Mouse (Mus musculus): ENCODE results near the gene Gpcpd1. TPM values are rescaled to one million over a fixed set of nuclear protein-coding genes. Genes with fewer than 3 reads are reported as not detected.
A peak's percentile ranks its signal among the peaks of the same experiment; 100 is the strongest.

Gene Gpcpd1
- total and polyA plus RNA-seq, 2 experiments from 2014 or later: 37.5 to 67.9 TPM

DNA sequence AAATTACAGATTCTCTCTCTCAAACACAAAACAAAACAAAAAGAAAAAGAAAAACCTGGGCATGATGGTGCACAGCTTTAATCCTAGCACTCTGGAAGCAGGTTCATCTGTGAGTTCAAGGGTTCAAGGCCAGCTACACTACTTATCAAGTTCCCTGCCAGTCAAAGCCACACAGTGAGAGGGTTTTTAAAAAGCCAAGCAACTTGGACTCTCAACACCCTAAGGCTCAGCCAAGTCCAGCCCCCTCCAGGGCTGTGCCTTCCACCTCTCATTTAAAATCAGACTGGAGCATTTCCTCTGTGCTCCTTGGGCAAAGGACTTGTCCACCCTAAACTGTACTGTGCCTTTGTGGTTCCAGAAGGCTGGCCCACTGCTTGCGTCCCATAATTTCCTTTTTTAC lies 3.3 kb downstream of the Gpcpd1 start:
- Histone ChIP-seq H3K4me2 (ENCODE audit: low read depth, low read length) (no peak overlapping the region), H3K27me3 (ENCODE audit: control insufficient read depth, insufficient read depth, low read length) (no peaks in the 10 kb centered on the region), H3K36me3 (replicated peaks; ENCODE audit: control insufficient read depth, insufficient read depth, low read length) (no peaks in the 10 kb centered on the region), H3K27ac (ENCODE audit: low read depth) (peak overlapping the region; percentile 21; the same call in 1 of the 2 replicates), H3K4me3 (ENCODE audit: low read depth, low read length) (no peak overlapping the region), H3K9me3 (replicated peaks; ENCODE audit: control insufficient read depth, low read length) (no peaks in the 10 kb centered on the region), H3K4me1 (ENCODE audit: control insufficient read depth, insufficient read depth) (peaks cover 15% of the 10 kb centered on the region), H3K9ac (replicated peaks; ENCODE audit: low read depth, low read length) (no peak overlapping the region)
- 62% methylated on average over 1 of the region's 1 CpGs for WGBS
- no peak; the same call in 1 of the 2 replicates for ATAC-seq (ENCODE audit: insufficient read depth, low read depth)
- DNase-seq (ENCODE audit: low spot score): no peak
- TF ChIP-seq EP300 (IDR thresholded peaks at IDR 0.05; ENCODE audit: low read depth): no peak
- no peak for TF ChIP-seq CTCF (IDR thresholded peaks at IDR 0.05; ENCODE audit: low read depth)

GRCm38 (mm10) chr2:132583126-132583525 lies 4.4 kb downstream of the Gpcpd1 start:
- ATAC-seq (ENCODE audit: insufficient read depth, low read depth): no peak
- H3K36me3 ChIP-seq (replicated peaks; ENCODE audit: control insufficient read depth, insufficient read depth, low read length): no peaks in the 10 kb centered on the region
- H3K4me2 ChIP-seq (ENCODE audit: low read depth, low read length): no peak overlapping the region
- no peaks in the 10 kb centered on the region for H3K27me3 ChIP-seq (ENCODE audit: control insufficient read depth, insufficient read depth, low read length)
- H3K4me1 ChIP-seq (ENCODE audit: control insufficient read depth, insufficient read depth): peaks cover 15% of the 10 kb centered on the region
- WGBS: 57% methylated on average over 3 of the region's 3 CpGs
- no peak overlapping the region for H3K4me3 ChIP-seq (ENCODE audit: low read depth, low read length)
- no peaks in the 10 kb centered on the region for H3K9me3 ChIP-seq (replicated peaks; ENCODE audit: control insufficient read depth, low read length)
- no peak overlapping the region for H3K9ac ChIP-seq (replicated peaks; ENCODE audit: low read depth, low read length)
- peak overlapping the region; percentile 37; the same call in 1 of the 2 replicates for H3K27ac ChIP-seq (ENCODE audit: low read depth)
- TF ChIP-seq EP300 (IDR thresholded peaks at IDR 0.05; ENCODE audit: low read depth) (no peak), CTCF (IDR thresholded peaks at IDR 0.05; ENCODE audit: low read depth) (no peak)
- no peak for DNase-seq (ENCODE audit: low spot score)

DNA sequence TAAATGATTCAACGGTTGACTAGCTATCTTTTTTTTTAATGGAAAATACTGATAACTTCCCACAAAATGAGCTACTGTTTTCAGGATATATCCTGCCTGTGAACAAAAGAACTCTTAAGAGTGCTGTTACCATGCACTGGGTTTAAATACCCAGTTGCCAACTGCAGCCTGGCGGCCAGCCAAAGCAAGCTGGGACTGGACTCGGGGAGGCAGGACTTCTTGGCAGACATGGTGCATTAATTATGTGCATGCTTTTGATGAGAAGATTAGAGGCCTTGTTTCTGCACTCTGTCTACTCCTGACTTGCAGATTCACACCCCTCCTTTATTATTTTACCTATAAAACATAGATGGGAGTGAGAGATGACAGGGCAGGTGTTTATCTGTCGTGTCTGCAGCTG lies 5.3 kb downstream of the Gpcpd1 start:
- 11% methylated on average over 4 of the region's 4 CpGs for WGBS
- Histone ChIP-seq H3K9ac (replicated peaks; ENCODE audit: low read depth, low read length) (no peak overlapping the region), H3K4me1 (ENCODE audit: control insufficient read depth, insufficient read depth) (peaks cover 15% of the 10 kb centered on the region), H3K27ac (ENCODE audit: low read depth) (peak overlapping the region; percentile 72), H3K27me3 (ENCODE audit: control insufficient read depth, insufficient read depth, low read length) (no peaks in the 10 kb centered on the region), H3K9me3 (replicated peaks; ENCODE audit: control insufficient read depth, low read length) (no peaks in the 10 kb centered on the region), H3K4me2 (ENCODE audit: low read depth, low read length) (no peak overlapping the region), H3K4me3 (ENCODE audit: low read depth, low read length) (no peak overlapping the region), H3K36me3 (replicated peaks; ENCODE audit: control insufficient read depth, insufficient read depth, low read length) (no peaks in the 10 kb centered on the region)
- ATAC-seq (ENCODE audit: insufficient read depth, low read depth) (no peak), DNase-seq (ENCODE audit: low spot score) (peak; percentile 70)
- TF ChIP-seq CTCF (IDR thresholded peaks at IDR 0.05; ENCODE audit: low read depth) (no peak), EP300 (IDR thresholded peaks at IDR 0.05; ENCODE audit: low read depth) (no peak)

DNA sequence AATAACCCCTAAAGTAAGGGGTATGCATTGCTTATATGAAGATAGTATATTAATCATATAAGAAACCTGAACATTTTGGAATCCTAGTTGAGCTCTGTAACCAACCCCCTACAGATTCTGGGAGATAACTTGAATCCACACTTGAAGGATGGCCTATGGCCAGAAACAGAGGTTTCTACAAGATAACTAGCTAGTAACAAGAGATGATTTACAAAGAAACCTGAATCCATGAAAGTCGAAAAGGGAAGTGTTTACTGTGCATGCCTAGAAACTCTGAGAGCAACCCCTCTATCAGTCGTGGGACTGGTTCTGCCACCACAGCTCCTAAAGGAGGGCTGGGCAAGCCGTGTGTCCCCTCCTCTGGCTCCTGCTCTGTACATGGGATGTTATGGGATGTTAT lies 7.8 kb downstream of the Gpcpd1 start:
- H3K4me2 ChIP-seq (ENCODE audit: low read depth, low read length): no peak overlapping the region
- TF ChIP-seq EP300 (IDR thresholded peaks at IDR 0.05; ENCODE audit: low read depth): no peak
- TF ChIP-seq CTCF (IDR thresholded peaks at IDR 0.05; ENCODE audit: low read depth): no peak
- ATAC-seq (ENCODE audit: insufficient read depth, low read depth) (no peak), DNase-seq (ENCODE audit: low spot score) (no peak)
- H3K27ac ChIP-seq (ENCODE audit: low read depth): no peak overlapping the region
- H3K27me3 ChIP-seq (ENCODE audit: control insufficient read depth, insufficient read depth, low read length): no peaks in the 10 kb centered on the region
- no peak overlapping the region for H3K9ac ChIP-seq (replicated peaks; ENCODE audit: low read depth, low read length)
- 81% methylated on average over 3 of the region's 3 CpGs for WGBS
- H3K9me3 ChIP-seq (replicated peaks; ENCODE audit: control insufficient read depth, low read length): no peaks in the 10 kb centered on the region
- no peaks in the 10 kb centered on the region for H3K36me3 ChIP-seq (replicated peaks; ENCODE audit: control insufficient read depth, insufficient read depth, low read length)
- H3K4me1 ChIP-seq (ENCODE audit: control insufficient read depth, insufficient read depth): peaks cover 37% of the 10 kb centered on the region
- H3K4me3 ChIP-seq (ENCODE audit: low read depth, low read length): no peak overlapping the region

GRCm38 (mm10) chr2:132578711-132579110 lies 8.8 kb downstream of the Gpcpd1 start:
- no peaks in the 10 kb centered on the region for H3K27me3 ChIP-seq (ENCODE audit: control insufficient read depth, insufficient read depth, low read length)
- TF ChIP-seq EP300 (IDR thresholded peaks at IDR 0.05; ENCODE audit: low read depth) (no peak), CTCF (IDR thresholded peaks at IDR 0.05; ENCODE audit: low read depth) (no peak)
- H3K4me3 ChIP-seq (ENCODE audit: low read depth, low read length): no peak overlapping the region
- peaks cover 37% of the 10 kb centered on the region for H3K4me1 ChIP-seq (ENCODE audit: control insufficient read depth, insufficient read depth)
- DNase-seq (ENCODE audit: low spot score) (no peak), ATAC-seq (ENCODE audit: insufficient read depth, low read depth) (no peak)
- no peaks in the 10 kb centered on the region for H3K9me3 ChIP-seq (replicated peaks; ENCODE audit: control insufficient read depth, low read length)
- no peaks in the 10 kb centered on the region for H3K36me3 ChIP-seq (replicated peaks; ENCODE audit: control insufficient read depth, insufficient read depth, low read length)
- peak overlapping the region; percentile 97 for H3K27ac ChIP-seq (ENCODE audit: low read depth)
- no peak overlapping the region for H3K4me2 ChIP-seq (ENCODE audit: low read depth, low read length)
- no peak overlapping the region for H3K9ac ChIP-seq (replicated peaks; ENCODE audit: low read depth, low read length)
- WGBS: 96% methylated on average over 3 of the region's 3 CpGs

DNA sequence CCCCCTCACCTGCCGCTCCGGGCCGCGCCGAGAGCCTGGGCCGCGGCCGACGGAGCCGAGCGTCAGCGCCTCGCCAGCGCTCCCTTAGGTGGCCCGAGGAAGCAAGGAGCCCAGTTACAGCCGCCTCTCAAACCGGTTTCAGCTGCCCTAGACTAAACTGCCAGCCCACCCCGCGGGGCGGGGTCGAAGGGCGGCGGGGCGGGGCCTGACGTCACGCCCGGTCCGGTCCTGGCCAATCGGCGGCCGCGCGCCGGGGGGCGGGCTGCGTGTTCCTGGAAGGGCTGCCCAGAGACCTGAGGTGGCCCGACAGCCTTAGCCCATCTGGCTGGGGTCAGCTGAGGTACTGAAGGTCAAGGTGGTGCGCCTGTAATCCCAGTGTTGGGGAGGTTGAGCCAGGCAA lies 9.5 kb downstream of the Gpcpd1 start:
- H3K27ac ChIP-seq (ENCODE audit: low read depth): peak overlapping the region; percentile 97
- no peaks in the 10 kb centered on the region for H3K36me3 ChIP-seq (replicated peaks; ENCODE audit: control insufficient read depth, insufficient read depth, low read length)
- DNase-seq (ENCODE audit: low spot score): peak; percentile 94
- peak; percentile 97 for ATAC-seq (ENCODE audit: insufficient read depth, low read depth)
- WGBS: 1% methylated on average over 35 of the region's 38 CpGs
- TF ChIP-seq EP300 (IDR thresholded peaks at IDR 0.05; ENCODE audit: low read depth) (no peak; the same call in 1 of the 2 replicates), CTCF (IDR thresholded peaks at IDR 0.05; ENCODE audit: low read depth) (peak; percentile 38)
- H3K27me3 ChIP-seq (ENCODE audit: control insufficient read depth, insufficient read depth, low read length): no peaks in the 10 kb centered on the region
- peak overlapping the region; percentile 67 for H3K4me3 ChIP-seq (ENCODE audit: low read depth, low read length)
- peaks cover 33% of the 10 kb centered on the region for H3K4me1 ChIP-seq (ENCODE audit: control insufficient read depth, insufficient read depth)
- H3K4me2 ChIP-seq (ENCODE audit: low read depth, low read length): peak overlapping the region; percentile 77
- H3K9me3 ChIP-seq (replicated peaks; ENCODE audit: control insufficient read depth, low read length): no peaks in the 10 kb centered on the region
- peak overlapping the region; percentile 93 for H3K9ac ChIP-seq (replicated peaks; ENCODE audit: low read depth, low read length)

All from heart, postnatal 0 days (tissue).